Mouse (Mus musculus) kidney, adult 2 months (tissue): Measurements from ENCODE around the gene Zpld1. TPM values are rescaled to one million over a fixed set of nuclear protein-coding genes. Genes with fewer than 3 reads are reported as not detected.

Experiments used
- DNase-seq: peaks from one replicate; pipeline ENCODE4 v3.0.0; 2021
- H3K27ac ChIP-seq: fragments of 200-500 bp; 2 replicates; pipeline ENCODE4 v1.5.1; 2012; ENCODE audit warnings: low read depth, low read length, control low read depth, inconsistent platforms; ENCODE audit not compliant: insufficient read depth
- H3K27me3 ChIP-seq: fragments of 200-500 bp; replicated peaks from 2 replicates; pipeline ENCODE4 v1.6.1; 2012; ENCODE audit warnings: mild to moderate bottlenecking, moderate library complexity, low read length, inconsistent platforms; ENCODE audit not compliant: control insufficient read depth, insufficient read depth
- H3K36me3 ChIP-seq: fragments of 200-500 bp; 2 replicates; pipeline ENCODE4 v1.6.1; 2012; ENCODE audit warnings: mild to moderate bottlenecking, moderate library complexity, low read length, inconsistent platforms; ENCODE audit not compliant: control insufficient read depth, insufficient read depth
- H3K4me1 ChIP-seq: fragments of 200-500 bp; 2 replicates; pipeline ENCODE4 v1.6.1; 2011; ENCODE audit warnings: low read length; ENCODE audit not compliant: control insufficient read depth, insufficient read depth
- H3K4me3 ChIP-seq: fragments of 200-500 bp; 2 replicates; pipeline ENCODE4 v1.5.1; 2011; ENCODE audit warnings: mild to moderate bottlenecking, low read depth, low read length, control low read depth; ENCODE audit not compliant: insufficient read depth
- CTCF ChIP-seq: fragments of 200-500 bp; conservative IDR thresholded peaks from 2 replicates; pipeline ENCODE4 v1.5.1; 2011; ENCODE audit warnings: low read depth, mild to moderate bottlenecking, control low read depth, low read length, moderate library complexity, mixed read lengths; ENCODE audit not compliant: insufficient read depth, insufficient read length
- POLR2A ChIP-seq: fragments of 200-500 bp; IDR thresholded peaks from one replicate; pipeline ENCODE4 v1.6.1; 2011; ENCODE audit warnings: low read depth, low read length, control low read depth
- WGBS: fragments of 180-500 bp; shearing (Covaris S2); methylation state at CpG from one replicate; pipeline ENCODE4 v1.1.7; 2018; 5-methylcytosine and 5-hydroxymethylcytosine counted together
- polyA plus RNA-seq: library from polyadenylated mRNA; depleted of rRNA; stranded (reverse); fragments of >200 nt; gene quantifications from 2 replicates; pipeline ENCODE4 v1.2.3, GENCODE M21; 2012

Zpld1 gene
- polyA plus RNA-seq, 1 experiment, result 0.81 TPM

DNA sequence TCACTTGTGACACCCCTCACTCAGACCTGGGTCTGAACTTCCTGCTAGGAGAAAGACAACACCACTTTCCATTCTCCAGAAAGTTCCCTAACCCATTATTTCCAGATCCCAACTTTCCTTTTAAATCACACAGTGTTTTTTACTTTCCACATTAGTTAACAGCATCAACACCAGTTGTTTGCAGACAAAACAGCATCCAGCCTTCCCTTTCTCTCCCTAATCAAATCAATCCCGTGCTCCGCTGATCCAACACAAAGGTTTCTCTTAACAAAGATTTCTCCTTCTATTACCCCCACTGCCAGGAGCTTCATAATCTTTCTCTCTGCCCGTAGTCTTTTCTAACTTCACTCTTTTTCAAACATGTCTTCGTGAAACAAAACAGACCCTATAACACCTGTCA is 32.5 kb downstream of the Zpld1 start:
- no peaks in the 10 kb centered on the region for H3K27me3 ChIP-seq
- 44% methylated on average over 4 of the region's 4 CpGs for WGBS
- TF ChIP-seq CTCF (no peak), POLR2A (no peak)
- DNase-seq, result no peak
- H3K27ac ChIP-seq, result no peak overlapping the region
- H3K4me1 ChIP-seq, result no peaks in the 10 kb centered on the region
- H3K4me3 ChIP-seq, result no peak overlapping the region
- H3K36me3 ChIP-seq, result no peaks in the 10 kb centered on the region

DNA sequence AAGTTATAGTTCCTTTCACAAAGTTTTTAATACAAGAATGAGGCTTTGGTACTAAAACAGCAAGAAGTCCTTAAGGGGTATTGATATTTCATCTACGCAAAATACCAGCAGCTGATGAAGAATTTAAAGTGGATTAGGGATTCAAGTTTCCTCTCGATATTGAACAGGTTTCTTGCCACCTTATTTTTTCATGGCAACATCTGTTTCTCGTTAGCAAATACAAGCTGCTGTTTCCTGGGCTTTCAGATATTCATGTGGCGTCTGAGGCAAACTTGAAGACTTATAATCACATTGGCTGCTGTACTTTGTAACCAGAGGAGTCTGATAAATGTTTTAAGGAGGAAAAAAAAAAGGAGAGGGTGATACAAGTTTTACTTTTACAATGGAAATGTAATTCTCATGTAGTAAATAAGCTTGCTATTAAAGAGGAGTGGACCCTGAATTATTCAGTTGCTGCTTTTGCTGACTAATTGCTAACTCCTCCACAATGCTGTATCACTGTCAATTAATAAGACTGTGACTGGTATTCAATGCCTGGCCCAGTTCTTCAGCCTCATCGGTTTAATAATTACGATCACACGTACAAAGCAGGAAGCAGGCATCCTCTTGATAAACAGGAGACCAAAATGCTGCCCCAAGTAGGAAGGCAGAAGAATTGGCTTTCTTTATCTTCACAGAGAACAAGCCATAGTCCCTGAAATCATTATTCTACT is 36.8 kb downstream of the Zpld1 start:
- Histone ChIP-seq H3K27me3 (no peaks in the 10 kb centered on the region), H3K36me3 (no peaks in the 10 kb centered on the region), H3K4me1 (no peaks in the 10 kb centered on the region), H3K27ac (no peak overlapping the region), H3K4me3 (no peak overlapping the region)
- TF ChIP-seq POLR2A (no peak), CTCF (no peak)
- WGBS, result 51% methylated on average over 7 of the region's 7 CpGs
- DNase-seq, result no peak

DNA sequence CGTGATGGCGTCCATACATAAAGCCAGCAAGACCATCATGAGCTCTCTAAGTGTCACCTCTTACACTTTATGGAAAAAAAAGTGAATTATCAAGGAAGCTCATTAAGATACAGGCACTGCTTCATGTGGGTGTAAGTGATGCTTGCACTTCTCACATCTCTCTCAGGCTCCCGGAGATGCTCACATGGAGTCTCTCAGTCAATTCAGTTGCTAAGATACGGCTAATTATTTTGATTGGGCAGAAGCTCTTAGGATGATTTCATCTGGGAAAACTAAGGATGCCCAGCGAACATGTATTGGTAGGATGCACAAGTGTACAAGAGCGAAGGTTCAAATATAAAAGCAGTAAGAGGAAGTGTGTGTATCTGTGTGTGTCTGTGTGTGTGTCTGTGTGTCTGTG is 38.1 kb downstream of the Zpld1 start:
- 92% methylated on average over 6 of the region's 6 CpGs for WGBS
- no peak for TF ChIP-seq CTCF
- TF ChIP-seq POLR2A, result no peak
- H3K27ac ChIP-seq, result no peak overlapping the region

DNA sequence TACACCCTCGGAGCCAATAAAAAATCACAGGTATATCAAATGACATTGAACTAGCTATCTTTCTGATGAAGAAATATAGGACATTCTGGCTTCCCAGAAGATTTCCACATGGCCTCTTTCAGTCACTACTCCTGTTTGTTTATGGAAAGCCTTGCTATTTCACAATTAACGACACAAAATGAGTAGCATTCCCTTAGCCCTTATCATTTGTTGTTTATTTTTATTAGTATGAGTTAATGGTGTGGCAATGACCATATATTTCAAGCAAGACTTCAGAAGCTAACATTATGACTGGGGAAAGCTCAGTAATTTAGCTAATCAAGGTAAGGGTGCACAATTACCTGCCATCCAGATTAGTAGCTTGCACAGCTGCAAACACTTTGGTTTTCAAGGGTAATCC is 56.8 kb downstream of the Zpld1 start:
- DNase-seq, result no peak
- no peak for TF ChIP-seq POLR2A
- Histone ChIP-seq H3K4me1 (no peaks in the 10 kb centered on the region), H3K27me3 (no peaks in the 10 kb centered on the region), H3K27ac (no peak overlapping the region), H3K36me3 (no peaks in the 10 kb centered on the region), H3K4me3 (no peak overlapping the region)
- WGBS, result 32% methylated on average over 2 of the region's 2 CpGs

More for the DNA sequence above, 38.1 kb downstream of the Zpld1 start:
- no peak for DNase-seq
- H3K4me3 ChIP-seq, result no peak overlapping the region
- H3K27me3 ChIP-seq, result no peaks in the 10 kb centered on the region
- no peaks in the 10 kb centered on the region for H3K4me1 ChIP-seq
- H3K36me3 ChIP-seq, result no peaks in the 10 kb centered on the region

- TF ChIP-seq CTCF, result no peak
- no peak for TF ChIP-seq POLR2A
- WGBS, result 78% methylated on average over 1 of the region's 1 CpGs
- H3K27me3 ChIP-seq, result no peaks in the 10 kb centered on the region
- no peak for DNase-seq
- no peaks in the 10 kb centered on the region for H3K36me3 ChIP-seq
- H3K4me1 ChIP-seq, result peaks cover 3% of the 10 kb centered on the region; the same call in 1 of the 2 replicates
- H3K27ac ChIP-seq, result no peak overlapping the region
- no peak overlapping the region for H3K4me3 ChIP-seq
These were observed 68.7 kb downstream of the Zpld1 start for GRCm38 (mm10) chr16:55228995-55229622.

DNA sequence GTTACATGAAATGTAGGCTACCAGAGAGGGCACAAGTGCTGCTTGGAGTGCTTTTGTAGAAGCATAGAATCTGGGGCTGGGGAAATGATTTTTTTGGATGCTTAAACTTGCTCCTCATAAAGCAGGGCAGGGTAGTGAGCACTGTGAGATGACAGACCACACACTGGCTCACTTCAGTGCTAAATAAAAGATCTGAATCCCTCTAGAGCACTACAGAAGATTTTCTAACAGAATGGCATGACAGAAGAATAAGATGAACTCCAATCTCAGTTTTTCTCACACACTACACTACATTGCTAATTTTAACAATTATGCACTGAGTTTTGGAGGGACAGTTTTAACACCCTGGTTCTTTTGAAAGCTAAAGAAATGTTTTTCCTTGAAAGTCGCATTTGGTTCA is 93.8 kb downstream of the Zpld1 start:
- TF ChIP-seq POLR2A (no peak), CTCF (no peak)
- H3K27me3 ChIP-seq, result no peaks in the 10 kb centered on the region
- 88% methylated on average over 1 of the region's 1 CpGs for WGBS
- no peaks in the 10 kb centered on the region for H3K36me3 ChIP-seq
- no peak overlapping the region for H3K27ac ChIP-seq
- no peak overlapping the region for H3K4me3 ChIP-seq
- no peaks in the 10 kb centered on the region for H3K4me1 ChIP-seq
- no peak for DNase-seq

GRCm38 (mm10) chr16:55190397-55190796 is 107.4 kb downstream of the Zpld1 start:
- no peaks in the 10 kb centered on the region for H3K36me3 ChIP-seq
- WGBS, result 73% methylated on average over 2 of the region's 2 CpGs
- H3K27me3 ChIP-seq, result no peaks in the 10 kb centered on the region
- no peak for TF ChIP-seq CTCF
- no peak for TF ChIP-seq POLR2A
- H3K4me3 ChIP-seq, result no peak overlapping the region
- no peak for DNase-seq
- H3K27ac ChIP-seq, result no peak overlapping the region
- no peaks in the 10 kb centered on the region for H3K4me1 ChIP-seq

DNA sequence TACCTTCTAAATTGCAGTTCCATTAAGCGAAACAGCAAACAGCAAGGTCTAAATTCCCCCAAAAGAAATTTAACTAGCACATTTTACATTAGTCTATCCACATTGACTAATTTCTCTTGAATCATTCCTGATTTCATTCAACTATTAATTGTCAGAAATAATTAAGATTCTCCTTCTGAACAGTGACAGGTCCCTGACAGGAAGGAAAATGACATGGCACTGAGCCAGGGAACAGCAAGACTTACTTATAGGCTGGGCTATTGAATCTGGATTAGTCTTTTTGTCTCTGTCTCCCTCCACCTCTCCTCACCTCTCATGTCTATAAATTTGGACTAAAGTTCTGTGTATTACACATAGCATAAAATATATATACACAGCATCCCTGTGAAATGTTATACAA is 112.4 kb downstream of the Zpld1 start:
- no peak for TF ChIP-seq CTCF
- no peak for TF ChIP-seq POLR2A
- H3K27ac ChIP-seq, result no peak overlapping the region
- DNase-seq, result no peak
- no peak overlapping the region for H3K4me3 ChIP-seq
- no peaks in the 10 kb centered on the region for H3K27me3 ChIP-seq
- H3K36me3 ChIP-seq, result no peaks in the 10 kb centered on the region
- H3K4me1 ChIP-seq, result no peaks in the 10 kb centered on the region
- 91% methylated on average over 1 of the region's 1 CpGs for WGBS
